Mouse (Mus musculus) retina, embryonic 14.5 days (tissue): ENCODE data around the gene Bbx.

Experiments used
- DNase-seq: peaks from one replicate; pipeline ENCODE4 v3.0.0-alpha.2; 2015; ENCODE audit warnings: low spot score

The Bbx gene

GRCm38 (mm10) chr16:50230624-50231023 is 201.6 kb downstream of the Bbx start:
- DNase-seq, result no peak

GRCm38 (mm10) chr16:50228833-50229232 is 203.4 kb downstream of the Bbx start:
- DNase-seq, result no peak

DNA sequence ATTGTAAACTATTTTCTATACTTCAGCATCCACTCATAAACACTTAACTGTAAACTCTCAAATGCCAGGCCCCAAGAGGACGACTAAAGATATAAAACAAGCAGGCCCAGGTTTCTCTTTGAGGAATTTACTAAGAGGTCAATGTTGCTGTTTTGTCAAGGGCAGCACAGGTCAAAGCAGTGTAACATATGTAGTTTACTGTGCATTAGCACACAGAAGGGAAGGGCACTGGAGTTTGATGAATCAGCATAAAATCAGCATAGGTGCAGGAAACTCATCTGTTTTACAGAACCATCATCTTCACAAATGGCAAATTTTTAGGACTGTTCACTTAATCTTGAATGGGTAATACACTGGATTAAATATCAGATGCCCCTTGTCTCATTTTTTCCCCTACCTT is 205.9 kb downstream of the Bbx start:
- no peak for DNase-seq

- no peak for DNase-seq
Measured at GRCm38 (mm10) chr16:50224946-50225345, 207.2 kb downstream of the Bbx start.

DNA sequence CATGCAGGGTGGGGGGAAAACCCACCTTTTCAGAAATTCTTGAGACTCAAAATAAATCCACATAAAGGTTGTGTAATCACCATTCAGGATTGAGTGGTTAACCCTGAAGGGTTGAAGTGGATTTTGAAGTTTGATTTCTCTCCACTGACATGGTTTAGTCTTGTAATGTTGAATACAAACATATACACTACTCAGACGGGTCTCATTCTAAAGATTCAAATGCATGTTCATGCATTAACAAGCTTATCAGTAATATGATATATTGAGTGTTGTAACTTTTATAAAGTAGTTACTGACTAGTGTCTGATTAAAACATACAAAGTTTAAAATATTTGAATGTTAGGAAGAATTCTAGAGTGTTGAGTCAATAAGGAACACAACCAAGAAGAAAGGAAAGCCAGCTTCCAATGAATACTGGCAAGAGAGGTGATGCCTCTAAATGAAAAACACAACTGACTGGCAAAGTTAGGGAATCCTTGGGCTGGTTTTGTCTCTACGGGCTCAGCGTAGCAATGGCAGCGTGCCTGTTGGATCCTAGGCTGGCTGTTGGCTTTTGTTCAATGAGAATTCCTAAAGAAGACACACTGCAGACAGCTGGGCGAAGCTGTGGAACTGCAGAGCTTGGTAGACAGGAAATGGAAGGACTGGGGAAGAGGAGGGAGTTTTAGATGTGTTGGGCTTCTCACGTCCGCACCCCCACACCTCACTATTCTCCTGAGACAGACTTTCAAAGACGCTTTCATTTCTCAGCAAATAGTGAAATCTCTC is 211.3 kb downstream of the Bbx start:
- no peak for DNase-seq

DNA sequence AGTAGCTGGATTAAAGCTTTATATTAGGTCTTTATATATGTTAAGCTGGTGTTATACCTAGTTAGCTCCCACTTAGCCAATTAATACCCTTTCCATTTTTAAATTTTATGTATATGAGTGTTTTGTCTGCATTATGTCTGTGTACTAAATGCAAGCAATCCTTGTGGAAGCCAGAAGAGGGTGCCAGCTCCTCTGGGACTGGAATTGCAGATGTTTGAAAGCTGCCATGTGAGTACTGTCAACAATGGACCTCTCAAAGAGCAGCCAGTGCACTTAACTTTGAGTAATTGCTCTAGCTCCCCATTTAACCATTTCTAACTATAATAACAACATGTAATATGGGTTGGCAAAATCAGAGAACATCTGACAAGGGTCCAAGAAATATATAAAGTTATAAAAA is 215.1 kb downstream of the Bbx start:
- DNase-seq, result no peak

DNA sequence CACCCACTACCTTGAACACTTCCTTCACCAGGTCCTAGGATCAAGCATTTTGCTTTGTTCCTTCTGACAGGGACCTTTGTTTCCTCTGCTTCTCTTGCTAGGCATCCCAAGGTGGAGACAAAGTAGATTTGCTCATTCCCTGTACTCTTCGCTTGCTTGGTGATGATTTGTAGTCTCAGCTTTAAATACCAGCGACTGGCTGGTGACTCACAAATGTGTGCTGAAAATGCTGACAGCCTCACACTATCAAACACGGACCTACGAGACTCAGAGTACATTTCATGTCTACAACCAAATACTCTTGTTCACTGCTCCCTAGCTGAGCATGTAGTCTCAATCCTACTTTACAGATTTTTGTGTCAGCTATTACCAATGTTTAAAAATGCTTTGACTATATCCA is 220.5 kb downstream of the Bbx start:
- DNase-seq, result no peak

DNA sequence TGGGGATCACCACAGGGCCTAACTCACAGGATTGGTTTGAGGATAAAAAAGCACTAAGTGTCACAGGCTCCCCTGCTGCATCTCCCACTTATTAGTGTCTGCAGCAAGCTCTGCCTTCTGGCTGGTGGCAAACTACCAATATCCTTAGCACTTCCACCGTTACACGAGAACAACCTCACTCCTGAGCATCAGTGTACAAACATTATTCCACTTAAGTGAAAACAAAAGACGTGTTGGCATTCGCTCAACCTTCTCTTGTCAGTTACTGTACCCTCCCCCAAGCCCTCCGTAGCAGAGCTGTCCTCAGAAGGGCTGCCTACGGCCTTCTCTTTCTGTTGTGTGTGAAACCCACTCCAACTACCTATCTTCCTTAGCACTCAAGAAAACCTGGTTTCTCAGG is 221.0 kb downstream of the Bbx start:
- DNase-seq, result no peak

GRCm38 (mm10) chr16:50210742-50211141 is 221.4 kb downstream of the Bbx start:
- DNase-seq, result no peak

- no peak for DNase-seq
Measured at GRCm38 (mm10) chr16:50204944-50205343, 227.2 kb downstream of the Bbx start.

- peak; percentile 61 for DNase-seq
Measured at GRCm38 (mm10) chr16:50201546-50202151, 230.5 kb downstream of the Bbx start.

GRCm38 (mm10) chr16:50200214-50200613 is 232.0 kb downstream of the Bbx start:
- DNase-seq, result no peak

DNA sequence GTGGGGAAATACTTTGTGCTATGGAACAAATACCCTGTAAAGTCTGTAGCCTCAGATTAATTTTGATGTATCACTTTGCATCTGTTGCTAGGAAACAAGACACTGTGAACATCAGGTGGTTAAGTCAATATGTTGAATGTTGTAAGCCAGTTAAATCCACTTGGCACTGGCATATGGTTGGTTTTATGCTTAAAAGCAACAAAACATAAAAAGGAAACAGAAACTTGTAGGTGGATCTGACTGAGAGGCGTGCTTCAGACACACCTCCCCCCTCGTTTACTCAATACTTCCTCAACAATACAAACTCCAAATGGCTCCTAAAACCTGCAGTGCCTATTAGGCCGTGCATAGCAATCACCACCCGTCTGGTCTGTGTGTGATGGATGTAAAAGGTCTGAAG is 236.1 kb downstream of the Bbx start:
- no peak for DNase-seq

GRCm38 (mm10) chr16:50192626-50193025 is 239.6 kb downstream of the Bbx start:
- DNase-seq, result no peak

DNA sequence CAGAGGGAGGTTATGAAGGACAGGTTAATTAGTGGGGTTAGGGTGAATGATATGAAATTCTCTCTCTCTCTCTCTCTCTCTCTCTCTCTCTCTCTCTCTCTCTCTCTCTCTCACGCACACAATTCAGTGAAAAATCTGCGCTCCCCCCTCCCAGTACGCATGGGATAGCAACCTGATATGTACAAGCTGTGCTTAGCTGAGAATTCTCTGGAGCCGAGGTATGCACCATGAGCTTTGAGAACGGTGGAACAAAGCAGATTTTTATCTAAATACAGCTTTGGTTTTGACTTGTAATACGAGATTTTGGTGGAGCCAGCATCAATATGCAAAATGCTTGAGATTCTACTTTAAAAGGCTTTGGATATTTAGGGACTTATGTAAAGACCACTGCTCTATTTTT is 243.1 kb downstream of the Bbx start:
- DNase-seq, result no peak

GRCm38 (mm10) chr16:50186604-50187003 is 245.6 kb downstream of the Bbx start:
- no peak for DNase-seq

DNA sequence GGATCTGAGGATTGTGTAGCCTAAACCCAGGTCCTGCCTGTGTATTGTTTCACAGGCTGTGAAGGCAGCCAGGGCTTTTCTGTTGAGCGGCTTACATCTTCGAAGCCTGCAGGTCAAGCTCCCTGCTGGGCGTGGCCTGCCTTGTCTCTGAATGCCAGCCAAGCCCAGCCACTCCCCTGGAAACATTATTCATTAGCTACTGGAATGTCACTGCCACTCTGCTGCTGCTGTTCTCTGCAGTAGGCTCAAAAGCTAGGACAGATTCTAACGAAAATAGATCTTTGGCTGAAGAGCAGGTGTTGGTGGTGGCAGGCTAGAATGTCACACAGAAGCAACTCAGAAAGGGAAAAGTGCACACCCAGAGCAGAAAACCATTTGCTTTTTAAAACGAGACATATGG is 247.1 kb downstream of the Bbx start:
- peak; percentile 77 for DNase-seq

- DNase-seq, result no peak
Measured at GRCm38 (mm10) chr16:50182988-50183387, 249.2 kb downstream of the Bbx start.

- no peak for DNase-seq
Measured at GRCm38 (mm10) chr16:50182561-50182960, 249.6 kb downstream of the Bbx start.

DNA sequence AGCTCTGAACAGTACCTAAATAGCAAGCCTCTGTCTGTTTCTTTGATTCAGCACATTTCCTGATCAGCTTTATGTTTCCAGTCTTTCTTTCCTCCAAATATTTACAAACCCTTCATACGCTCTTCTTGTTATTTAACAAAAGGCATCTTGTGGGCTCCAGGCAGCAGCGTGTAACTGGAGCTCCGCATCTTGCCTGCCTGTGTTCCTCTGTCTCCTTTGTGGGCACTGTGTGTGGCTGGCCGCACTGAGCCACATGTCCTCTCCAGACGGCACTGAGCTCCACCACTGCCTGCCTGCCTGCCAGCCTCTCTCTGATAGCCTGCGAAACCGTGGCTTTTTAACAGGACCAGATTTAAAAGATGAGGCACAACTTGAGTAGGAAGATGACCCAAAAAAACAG is 259.4 kb downstream of the Bbx start:
- DNase-seq, result no peak

DNA sequence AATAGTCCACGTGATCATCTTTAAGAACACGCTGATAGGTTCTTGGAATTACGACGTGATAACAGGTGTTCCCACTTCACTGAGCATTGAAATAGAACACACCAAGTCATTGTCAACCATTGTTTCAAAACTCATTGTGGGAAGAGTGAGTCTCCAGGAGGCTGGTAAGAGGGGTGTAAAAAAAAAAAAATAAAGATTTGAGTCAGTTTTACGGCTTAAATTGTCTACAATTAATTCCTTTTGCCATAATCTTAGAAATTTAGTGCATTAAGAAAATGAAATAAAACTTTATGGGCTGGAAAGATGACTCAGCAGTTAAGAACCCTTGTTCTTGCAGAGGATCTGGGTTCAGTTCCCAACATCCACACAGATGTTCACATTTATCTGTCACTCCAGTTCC is 261.4 kb downstream of the Bbx start:
- DNase-seq, result no peak

- no peak for DNase-seq
Measured at GRCm38 (mm10) chr16:50167983-50168299, 264.2 kb downstream of the Bbx start.

DNA sequence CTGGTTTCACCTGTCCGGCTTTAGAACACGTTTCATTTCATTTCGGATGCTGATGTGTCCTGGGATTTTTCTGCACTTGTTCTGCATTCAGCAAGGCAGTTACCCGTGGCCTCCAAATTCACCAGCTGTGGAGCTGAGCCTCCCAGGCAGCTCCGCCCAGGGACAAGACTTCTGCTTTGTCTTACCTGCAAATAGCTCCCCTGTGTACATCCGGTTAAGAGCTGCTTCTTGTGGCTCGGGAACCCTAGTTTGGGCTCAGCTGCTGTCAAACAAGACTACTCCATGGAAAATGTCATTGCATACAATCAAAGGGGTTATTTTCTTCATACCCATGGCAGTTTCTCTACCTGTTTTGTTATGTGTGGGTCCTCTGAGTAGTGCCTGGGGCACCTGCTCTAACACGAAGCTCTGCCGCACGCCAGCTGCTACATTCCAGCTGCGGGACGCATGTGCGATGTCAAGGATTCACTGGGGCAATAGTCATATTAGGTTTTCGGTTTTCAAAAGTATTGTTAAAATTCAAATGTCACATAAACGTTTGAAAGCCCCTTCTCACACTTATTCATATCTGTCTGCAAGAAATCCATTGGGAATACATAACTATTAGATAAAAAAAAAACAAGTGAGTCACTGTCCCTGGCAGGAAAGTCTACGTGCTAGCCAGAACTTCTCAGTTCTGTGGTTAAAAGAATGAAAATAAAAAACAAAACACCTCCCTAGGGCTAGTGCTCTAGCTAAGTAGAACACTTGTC is 264.8 kb downstream of the Bbx start:
- no peak for DNase-seq
